Mouse (Mus musculus) mouse embryonic stem cell (cell line): ENCODE results near the gene Hnrnpm.
"Not testable (repeated sequence)": the region's sequence is repeated elsewhere in the genome, so short reads cannot be mapped to it uniquely, and the experiment has no call there.

Source experiments
- in situ Hi-C, 2 experiments: fragments of 300-500 bp; cut with MboI; formaldehyde crosslinking; loops; 1 replicate in 1 of 2; 3 replicates in 1 of 2; pipeline ENCODE4 v1.14.3; 2019 to 2020; ENCODE audit warnings: low sequenced_read_pairs in 2 of 2, low pct_unique_long_range_greater_than_20kb in 1 of 2, mixed read lengths in 1 of 2; ENCODE audit not compliant: unreplicated experiment in 1 of 2

Gene Hnrnpm

DNA sequence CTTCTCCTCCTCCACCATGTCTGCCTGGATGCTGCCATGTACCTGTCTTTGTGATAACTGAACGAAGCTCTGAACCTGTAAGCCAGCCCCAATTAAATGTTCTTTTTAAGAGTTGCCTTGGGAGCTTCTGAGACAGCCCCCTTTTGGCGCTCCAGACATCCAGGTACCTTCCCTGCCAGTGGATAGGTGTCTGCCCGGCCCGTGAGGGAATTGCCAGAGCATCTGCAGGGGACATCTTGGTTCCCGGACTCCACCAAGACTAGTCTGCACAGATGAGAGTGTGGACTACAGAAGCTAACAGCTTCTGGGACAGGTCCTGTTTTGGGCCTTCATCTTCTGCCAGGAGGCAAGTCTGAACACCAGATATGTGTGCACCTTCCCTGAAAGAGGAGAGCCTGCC is 72.9 kb downstream of the Hnrnpm start:
- in situ Hi-C loops, result not testable (repeated sequence)

DNA sequence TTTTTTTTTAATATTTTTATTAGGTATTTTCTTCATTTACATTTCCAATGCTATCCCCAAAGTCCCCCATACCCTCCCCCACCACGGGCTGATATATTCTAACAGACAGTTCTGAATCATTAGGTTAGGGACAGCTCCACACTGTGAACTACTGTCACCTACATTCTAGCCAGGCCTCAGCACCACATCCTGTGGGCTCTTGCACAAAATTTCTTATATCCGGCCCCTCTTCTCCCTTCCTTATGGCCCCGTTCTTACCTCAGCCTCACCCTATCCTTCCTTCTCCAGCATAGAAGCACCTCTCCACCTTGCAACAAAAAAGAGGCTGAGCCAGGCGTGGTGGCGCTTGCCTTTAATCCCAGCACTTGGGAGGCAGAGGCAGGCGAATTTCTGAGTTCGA is 76.1 kb downstream of the Hnrnpm start:
- in situ Hi-C loops, result no loop called here

- in situ Hi-C loops, result no loop called here
These were observed 79.4 kb downstream of the Hnrnpm start for GRCm38 (mm10) chr17:33607273-33607672.

DNA sequence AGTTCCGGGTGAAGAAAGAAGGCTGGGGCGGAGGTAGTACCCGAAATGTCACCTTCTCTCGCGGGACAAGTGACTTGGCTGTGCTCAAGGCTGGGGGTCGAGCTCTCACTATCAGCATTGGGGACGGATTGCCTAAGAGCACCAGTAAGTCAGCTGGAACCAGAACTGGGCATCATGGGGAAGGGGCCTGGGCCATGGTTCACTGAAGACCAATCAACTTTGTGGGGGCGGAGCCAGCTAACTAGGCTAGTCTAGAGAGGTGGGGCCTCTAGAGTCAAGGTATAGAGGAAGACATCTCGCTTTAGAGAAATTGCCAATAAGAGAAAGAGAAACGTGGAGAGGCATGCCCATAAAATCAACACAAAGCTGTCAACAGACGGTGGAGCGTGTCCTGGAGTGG is 84.7 kb downstream of the Hnrnpm start:
- in situ Hi-C loops, result no loop called here

GRCm38 (mm10) chr17:33600831-33601230 is 85.8 kb downstream of the Hnrnpm start:
- in situ Hi-C loops, result no loop called here

GRCm38 (mm10) chr17:33599836-33600475 is 86.7 kb downstream of the Hnrnpm start:
- in situ Hi-C loops, result loop anchor here in 1 of 2 experiments (10.0 kb wide), 1 partner anchor 205 kb away; no protein-coding TSS in a partner anchor

GRCm38 (mm10) chr17:33598506-33598905 is 88.2 kb downstream of the Hnrnpm start:
- in situ Hi-C loops, result loop anchor here in 1 of 2 experiments (10.0 kb wide), 1 partner anchor 206 kb away; no protein-coding TSS in a partner anchor

DNA sequence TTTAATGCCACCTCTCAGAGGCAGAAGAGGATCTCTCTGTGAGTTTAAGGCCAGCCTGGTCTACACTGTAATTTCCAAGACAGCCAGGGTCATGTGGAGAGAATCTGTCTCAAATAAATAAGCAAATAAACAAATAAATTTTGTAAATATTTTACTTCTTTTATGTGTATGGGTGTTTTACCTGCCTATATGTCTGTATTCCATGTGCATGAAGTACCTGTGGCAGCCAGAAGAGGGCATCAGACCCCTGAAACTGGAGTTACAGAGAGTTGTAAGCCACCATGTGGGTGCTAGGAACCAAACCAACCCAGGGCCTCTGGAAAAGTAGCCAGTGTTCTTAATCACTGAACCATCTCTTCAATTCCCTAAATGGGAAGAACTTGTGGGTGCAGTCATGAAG is 89.4 kb downstream of the Hnrnpm start:
- in situ Hi-C loops, result loop anchor here in 1 of 2 experiments (10.0 kb wide), 1 partner anchor 208 kb away; no protein-coding TSS in a partner anchor
